Mouse (Mus musculus) forebrain, embryonic 15.5 days (tissue): ENCODE data around the gene Vmn2r27. TPM values are rescaled to one million over a fixed set of nuclear protein-coding genes. Genes with fewer than 3 reads are reported as not detected.

ENCODE experiments used
- polyA plus RNA-seq: library from polyadenylated mRNA; unstranded; fragments of >200 nt; fragmentation: Nextera tagmentation; extraction: Ambion mirVana; gene quantifications from 2 replicates; pipeline ENCODE4 v1.2.1, GENCODE M21; 2015

Vmn2r27 gene
- polyA plus RNA-seq, 1 experiment from 2014 or later = not detected

Other genes starting within 250 kb of the Vmn2r27 start
- gene Vmn2r26, start 207.3 kb downstream of the Vmn2r27 start, polyA plus RNA-seq = not detected in 2 replicates
- 0.28 and 0.32 TPM in 2 replicates for gene Cd163, start 72.8 kb upstream of the Vmn2r27 start, polyA plus RNA-seq
- 82.9 and 84.4 TPM in 2 replicates for gene Pex5, start 183.2 kb upstream of the Vmn2r27 start, polyA plus RNA-seq
- gene Clstn3, start 232.9 kb upstream of the Vmn2r27 start, polyA plus RNA-seq = 54.7 and 62.1 TPM in 2 replicates